Mouse (Mus musculus) erythroblast, embryonic 14.5 days (primary cell): ENCODE data around the gene Ddc.

Experiments
- GATA1 ChIP-seq: IDR thresholded peaks from 2 replicates; pipeline ENCODE4 v1.6.1; 2012; ENCODE audit warnings: low read length, inconsistent platforms, mixed read lengths
- TAL1 ChIP-seq: IDR thresholded peaks from 3 replicates; pipeline ENCODE4 v1.6.1; 2012; ENCODE audit warnings: low read length, inconsistent platforms, mixed read lengths

DNA sequence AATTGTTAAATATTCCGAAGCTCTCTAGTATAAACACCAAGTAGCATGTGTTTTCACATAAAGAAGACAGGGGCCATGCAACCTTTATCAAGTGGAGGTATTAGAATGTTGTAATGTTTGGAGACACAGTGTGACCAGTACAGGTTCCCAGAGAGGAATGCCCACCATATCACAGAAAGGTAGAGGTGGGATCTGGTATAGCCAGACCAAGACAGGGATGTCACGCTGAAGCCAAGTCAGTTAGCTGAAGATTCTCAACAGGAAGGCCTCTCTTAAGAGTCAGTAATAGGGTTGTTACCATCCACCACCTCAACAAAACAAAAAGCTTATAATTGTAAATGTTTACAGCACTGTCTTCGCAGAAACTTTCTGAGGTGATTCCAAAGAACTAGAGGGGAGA is 127.3 kb downstream of the Ddc start:
- TF ChIP-seq GATA1 (no peak), TAL1 (no peak)
